Mouse (Mus musculus) inflammation-experienced regulatory T-cells, adult 6 months (primary cell): ENCODE measurements around the gene Gpatch3. TPM values are rescaled to one million over a fixed set of nuclear protein-coding genes. Genes with fewer than 3 reads are reported as not detected.

Experiments
- ATAC-seq: one replicate; pipeline ENCODE4 v1.8.0; 2017
- polyA plus RNA-seq, 3 experiments: library from polyadenylated mRNA; unstranded; fragments of 100-300 nt; shearing (Covaris generic); gene quantifications; one replicate each; pipeline ENCODE4 v1.2.1; 2017

Gene Gpatch3
- polyA plus RNA-seq, 3 experiments from 2014 or later, result 0.94 to 1.6 (median 1.1) TPM

DNA sequence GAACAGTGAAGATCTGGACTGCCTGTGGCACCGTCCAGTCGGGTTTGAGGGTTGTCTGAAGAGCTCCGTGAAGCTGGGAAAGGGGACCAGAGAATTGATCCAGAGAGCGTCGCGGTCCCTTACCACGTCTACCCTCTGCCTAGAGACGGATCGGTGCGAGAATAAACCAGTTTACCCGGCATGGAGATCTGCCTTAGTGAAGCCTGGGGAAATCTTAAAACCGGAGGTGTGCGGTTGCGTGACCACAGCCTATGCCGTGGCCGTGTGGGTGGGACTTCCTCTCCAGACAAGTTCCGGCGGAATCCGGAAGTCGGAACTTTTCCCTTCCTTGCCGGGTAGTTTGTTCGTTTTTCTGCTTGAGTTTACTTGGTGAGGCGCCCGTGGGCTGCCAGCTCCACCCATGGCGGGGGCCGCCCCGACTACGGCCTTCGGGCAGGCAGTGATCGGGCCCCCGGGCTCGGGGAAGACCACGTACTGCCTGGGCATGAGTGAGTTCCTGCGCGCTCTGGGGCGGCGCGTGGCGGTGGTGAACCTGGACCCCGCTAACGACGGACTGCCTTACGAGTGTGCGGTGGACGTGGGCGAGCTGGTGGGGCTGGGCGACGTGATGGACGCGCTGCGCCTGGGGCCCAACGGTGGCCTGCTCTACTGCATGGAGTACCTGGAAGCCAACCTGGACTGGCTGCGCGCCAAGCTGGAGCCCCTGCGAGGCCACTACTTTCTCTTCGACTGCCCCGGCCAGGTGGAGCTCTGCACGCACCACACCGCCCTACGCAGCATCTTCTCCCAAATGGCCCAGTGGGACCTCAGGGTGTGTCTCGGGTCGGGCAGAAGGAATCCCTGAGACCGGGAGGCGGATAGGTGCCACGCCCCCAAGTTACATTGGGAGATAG is 9.8 kb downstream of the Gpatch3 start, which contains the start of gene Gpn2:
TSS of gene Gpn2 (plus strand) at position 304 of the 893 bp plus-strand sequence.
- peak; percentile 98 for ATAC-seq

DNA sequence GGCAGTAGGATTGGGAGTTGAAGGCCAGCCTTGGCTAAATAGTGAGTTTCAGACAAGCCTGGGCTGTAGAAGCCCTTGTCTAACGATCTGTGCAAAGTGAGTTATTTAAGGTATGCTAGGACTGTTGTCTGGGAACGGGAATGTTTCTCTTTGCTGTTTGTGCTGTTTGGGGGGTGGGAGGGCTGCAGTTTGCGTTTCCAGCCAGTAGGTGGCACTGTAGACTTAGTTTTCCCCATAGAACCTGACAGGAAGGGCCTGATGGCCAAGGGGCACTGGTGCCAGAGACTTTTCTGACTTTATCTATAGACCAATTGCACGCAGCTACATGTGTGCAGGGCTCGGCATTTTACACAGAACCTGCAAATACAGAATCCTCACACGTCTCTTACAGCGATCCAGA is 18.0 kb downstream of the Gpatch3 start:
- ATAC-seq, result peak; percentile 46

DNA sequence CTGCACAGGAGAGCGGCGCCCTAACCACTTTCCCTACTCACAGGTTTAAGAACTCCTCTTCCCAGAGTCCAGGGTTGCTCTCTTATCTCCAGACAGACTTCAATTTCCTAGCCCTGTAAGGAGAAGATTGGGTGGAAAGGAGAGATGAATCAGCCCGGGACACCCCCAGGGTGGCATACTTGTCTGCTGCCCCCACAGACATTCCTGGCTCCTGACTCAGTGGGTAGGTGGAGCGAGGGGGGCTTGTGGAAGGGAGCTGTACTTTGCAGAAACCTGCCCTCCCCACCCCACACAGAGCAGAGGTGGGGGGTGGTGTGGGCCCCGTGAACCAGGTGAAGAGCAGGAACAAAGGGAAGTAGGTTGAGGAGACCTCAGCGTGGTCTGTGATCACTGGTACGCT is 21.0 kb downstream of the Gpatch3 start:
- no peak for ATAC-seq

DNA sequence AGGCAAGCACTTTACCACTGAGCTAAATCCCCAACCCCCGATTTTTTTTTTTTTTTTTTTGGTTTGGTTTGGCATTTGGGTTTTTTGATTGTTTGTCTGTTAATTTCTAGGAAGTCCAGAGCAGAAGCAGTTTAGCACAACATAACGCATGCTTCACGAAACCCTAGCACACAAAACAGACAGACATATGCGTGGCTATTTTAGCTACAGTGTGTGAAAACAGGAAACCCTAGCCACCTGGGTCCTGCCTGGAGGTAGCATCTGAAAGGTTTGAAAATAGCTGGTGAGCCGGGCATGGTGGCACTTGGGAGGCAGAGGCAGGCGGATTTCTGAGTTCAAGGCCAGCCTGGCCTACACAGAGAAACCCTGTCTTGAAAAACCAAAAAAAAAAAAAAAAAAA is 21.5 kb downstream of the Gpatch3 start:
- no peak for ATAC-seq

DNA sequence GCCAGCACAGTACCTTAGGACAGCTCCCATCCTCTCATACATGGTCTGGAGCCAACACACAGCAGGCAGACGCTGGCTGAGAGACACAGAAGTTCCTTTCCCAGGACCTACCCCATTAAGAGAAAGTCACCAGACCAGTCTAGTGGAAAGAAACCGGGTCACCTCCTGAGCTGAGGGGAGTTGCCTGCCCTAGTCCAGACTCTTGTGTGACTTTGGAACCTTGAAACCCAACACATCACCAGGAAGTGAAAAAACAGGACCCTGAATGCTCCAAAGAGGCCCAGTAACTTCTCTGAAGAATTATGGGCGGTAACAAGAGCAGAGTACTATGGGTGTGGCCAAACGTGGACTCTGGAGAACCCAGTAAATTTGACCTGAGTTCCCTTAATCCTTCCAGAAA is 24.1 kb downstream of the Gpatch3 start:
- no peak for ATAC-seq

DNA sequence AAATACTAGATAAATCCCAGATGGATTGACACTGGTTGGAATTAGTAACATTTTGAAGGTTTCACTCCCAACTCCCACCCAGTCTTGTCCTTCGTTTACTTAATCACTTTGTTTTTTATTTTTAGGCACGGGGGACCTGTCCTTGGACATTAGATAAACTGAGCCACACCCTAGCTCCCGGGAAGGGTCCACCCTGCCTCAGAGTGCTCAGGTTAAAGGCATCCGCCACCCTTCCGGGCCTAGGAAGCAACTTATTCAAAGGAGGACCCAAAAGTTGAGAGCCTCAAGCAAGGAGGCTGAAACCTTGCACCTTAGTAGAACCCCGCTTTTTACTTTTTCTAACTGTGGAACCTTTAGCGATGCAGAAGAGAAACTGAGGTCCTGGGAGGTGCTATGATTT is 24.6 kb downstream of the Gpatch3 start:
- ATAC-seq, result peak; percentile 8

DNA sequence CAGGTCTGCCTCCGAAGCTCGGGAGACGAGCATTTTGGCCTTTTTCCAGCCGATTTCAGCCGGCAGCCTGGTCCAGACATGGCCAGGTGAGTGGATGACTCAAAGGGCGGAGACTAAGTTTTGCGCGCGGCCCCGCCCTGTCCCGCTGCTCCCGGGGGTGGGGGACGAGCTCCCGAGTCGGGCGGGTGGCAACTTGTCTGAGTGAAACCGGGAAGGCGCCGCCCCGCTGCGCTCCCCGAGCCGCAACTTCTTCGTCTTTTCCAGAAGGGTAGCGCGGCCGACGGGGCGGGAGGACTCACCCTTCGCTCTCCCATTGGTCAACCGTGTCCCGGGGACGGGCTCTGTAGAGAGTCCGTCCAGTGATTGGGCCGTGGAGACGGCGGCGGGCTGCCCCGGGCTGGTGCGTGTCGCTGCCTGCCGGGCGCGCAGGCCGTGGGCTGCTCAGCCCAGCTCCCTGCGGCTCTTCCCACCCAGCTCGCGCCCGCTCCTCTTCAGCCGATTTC is 25.1 kb downstream of the Gpatch3 start:
- peak; percentile 92 for ATAC-seq

DNA sequence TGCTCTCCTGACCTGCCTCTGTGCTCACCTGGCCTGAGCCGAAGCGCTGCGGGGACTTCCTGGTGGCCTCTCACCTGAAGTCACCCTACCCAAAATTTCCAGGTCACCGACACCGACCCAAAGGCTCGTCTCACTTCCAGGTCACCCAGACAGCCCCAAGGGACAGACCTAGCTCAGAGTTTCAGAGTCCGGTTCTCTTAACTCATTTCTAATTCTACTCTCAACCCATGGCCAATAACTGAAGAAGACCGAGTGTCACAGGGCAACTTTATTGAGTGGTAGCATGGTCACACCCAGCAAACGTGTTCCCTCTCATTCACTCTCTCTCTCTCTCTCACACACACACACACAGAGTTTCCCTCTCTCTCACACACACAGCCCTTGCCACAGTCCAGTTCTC is 25.8 kb downstream of the Gpatch3 start:
- no peak for ATAC-seq

DNA sequence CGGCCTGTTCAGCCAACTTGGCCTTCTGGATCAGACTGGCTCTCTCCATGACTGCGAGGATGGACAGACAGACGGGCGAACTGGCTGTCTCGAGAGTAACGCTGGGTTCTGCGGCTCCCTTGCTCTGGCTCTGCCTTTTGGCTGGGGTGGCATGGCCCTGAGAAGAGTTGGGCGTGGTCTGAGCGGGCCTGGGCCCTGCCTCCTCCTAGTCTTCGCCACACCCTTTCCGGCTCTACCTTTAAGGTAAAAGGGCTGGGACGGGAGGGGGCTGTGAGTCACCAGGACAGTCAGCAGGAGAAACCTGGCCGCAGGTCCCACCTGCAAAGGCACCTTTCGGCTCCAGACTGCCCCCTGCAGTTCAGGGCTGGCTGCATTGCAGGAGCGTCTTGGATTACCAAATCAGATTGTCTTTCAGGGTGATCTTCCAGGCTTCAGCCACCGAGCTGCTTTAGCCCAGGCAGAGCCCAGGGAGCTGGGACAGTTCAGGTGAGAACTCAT is 27.2 kb downstream of the Gpatch3 start, which contains the start of gene Sfn:
TSS of gene Sfn (minus strand) at position 448 of the 498 bp plus-strand sequence.
- ATAC-seq, result peak; percentile 22

DNA sequence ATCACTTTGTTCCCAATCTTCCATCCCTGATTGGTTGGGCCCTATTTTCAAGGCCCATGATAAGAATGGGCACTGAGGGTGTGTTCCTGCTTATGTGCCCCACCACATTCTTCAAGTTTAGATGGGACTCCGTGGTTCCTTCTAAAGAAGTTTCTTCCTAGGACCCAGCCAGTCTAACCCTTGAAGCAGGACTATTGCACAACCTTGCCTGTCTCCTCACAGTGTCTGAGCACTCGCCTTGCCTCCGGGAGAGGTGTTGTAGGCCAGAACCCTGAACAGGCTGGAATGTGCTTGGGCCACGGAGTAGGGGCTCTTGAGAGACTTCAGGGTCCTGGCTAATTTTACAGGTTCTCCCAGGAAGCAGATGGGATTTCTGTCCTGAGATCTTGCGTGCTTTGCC is 28.5 kb downstream of the Gpatch3 start:
- ATAC-seq, result no peak

DNA sequence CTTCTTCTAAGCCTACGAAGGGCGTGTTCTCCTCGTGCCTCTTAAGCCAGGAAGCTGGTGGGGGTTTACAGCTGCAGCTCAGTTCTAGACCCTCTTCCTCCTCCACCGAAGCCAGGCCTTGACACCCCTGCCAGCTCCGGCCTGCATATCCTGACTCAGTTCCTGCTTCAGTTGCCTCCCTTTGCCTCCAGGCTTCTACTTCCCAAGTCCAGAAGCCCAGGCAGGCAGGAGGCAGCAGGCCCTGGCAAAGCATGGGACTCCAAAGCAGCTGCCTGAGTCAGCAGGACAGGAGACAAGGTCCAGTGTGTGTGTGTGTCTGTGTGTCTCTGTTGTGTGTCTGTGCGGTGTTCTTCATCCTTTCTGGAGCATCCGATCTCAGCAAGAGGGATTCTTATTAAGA is 29.6 kb downstream of the Gpatch3 start:
- ATAC-seq, result no peak

DNA sequence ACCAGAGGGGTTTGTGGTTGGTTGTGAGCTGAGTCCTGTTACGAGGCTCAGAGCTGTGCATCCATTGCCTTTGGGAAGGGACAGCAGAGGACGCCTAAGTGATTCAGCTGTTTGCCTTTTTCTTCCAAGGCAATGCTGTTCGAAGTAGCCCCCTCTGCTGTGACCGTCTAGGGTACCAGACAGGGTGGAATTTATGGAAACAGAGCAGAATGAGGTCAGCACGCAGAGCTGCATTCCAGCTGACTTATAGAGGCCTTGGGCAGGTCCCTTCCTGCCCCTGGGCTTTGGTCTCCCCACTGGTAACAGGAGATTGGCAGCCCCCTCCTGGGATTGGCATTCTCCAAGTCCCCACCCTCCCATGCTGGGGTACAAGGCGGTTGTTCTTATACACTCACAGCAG is 30.3 kb downstream of the Gpatch3 start:
- ATAC-seq, result no peak

DNA sequence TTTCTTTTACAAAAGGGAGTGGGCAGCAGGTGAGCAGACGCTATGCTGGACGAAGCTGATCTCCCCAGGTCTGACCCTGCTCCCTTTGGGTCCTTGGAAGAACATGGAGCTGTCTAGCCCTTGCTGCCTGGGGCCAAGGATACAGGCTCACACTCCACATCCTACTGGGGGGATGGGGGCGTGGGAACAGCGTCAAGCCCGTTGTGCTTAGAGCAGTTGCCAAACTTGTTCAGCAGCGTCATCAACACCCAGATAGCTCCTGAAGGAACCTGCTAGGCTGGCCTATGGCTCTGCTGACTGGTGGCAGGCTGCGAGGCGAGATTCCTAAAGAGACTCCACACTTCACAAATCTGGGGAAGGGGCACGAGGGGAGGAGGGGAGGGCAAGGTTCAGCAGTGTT is 30.8 kb downstream of the Gpatch3 start:
- ATAC-seq, result no peak

DNA sequence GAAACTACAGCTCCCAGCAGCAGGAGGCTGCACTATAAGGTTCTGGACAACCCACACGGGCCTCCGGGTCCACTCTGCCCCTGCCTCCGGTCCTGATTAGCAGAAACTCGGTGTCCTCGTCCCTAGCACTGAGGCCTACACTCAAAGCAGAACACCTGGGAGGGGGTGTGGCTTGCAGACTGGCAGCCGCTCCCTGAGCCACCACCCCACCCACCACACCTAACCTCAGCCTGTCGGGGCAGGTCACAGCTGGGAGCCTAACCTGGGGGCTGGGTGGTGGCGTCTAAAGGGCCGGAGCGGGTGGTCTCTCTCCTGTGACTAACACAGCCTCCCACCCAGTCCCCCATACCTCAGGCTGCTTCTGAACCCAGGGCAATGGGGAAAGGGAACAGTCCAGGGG is 32.7 kb downstream of the Gpatch3 start:
- no peak for ATAC-seq

DNA sequence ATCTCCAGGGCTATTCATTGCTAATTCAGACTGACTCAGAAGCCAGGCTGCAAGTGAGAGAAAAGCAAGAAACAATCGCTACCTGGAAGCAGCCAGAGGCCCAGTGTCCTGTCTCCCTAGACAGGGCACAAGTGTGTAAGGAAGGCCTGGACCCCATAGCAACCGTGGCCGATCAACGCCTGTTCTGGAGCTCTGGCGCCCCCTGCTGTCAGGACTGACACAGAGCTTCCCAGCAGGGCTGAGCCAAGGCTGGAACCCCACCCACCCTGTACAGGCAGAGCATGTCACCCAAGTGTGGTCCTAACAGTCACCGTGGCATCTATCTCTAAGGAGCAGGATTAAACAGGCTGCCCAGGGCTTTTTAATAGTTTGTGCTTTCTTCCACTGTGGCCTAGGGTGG is 35.2 kb downstream of the Gpatch3 start:
- peak; percentile 53 for ATAC-seq

DNA sequence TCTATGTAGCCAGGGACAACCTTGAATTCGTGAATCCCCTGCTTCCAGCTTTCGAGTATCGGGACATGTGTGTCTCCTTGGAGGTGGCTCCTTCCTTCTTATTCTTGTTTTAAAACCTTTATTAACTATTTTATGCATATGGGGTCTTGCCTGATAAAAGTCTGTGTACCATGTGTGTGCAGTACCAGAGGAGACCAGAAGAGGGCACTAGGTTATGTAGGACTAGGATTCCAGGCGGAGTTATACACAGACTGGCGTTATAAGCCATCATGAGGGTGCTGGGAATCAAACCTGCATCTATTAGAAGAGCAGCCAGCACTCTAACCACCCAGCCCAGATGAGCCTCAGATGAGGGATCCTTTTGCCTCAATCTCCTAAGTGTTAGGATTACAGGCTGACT is 37.3 kb downstream of the Gpatch3 start:
- no peak for ATAC-seq

DNA sequence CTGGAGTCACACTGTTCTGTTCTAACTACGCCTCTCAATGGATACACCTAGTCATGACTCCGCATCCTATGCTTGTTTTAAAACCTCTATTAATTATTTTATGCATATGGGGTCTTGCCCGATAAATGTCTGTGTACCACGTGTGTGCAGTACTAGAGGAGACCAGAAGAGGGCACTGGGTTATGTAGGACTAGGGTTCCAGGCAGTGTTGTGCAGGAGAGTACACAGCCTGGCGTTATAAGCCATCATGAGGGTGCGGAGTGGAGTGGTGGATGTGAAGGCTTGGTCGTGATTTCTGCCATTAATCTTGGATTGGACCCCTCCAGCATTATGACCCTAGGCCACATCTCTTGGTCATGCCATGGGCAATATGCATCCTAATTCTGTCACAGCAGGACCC is 37.9 kb downstream of the Gpatch3 start:
- ATAC-seq, result no peak

DNA sequence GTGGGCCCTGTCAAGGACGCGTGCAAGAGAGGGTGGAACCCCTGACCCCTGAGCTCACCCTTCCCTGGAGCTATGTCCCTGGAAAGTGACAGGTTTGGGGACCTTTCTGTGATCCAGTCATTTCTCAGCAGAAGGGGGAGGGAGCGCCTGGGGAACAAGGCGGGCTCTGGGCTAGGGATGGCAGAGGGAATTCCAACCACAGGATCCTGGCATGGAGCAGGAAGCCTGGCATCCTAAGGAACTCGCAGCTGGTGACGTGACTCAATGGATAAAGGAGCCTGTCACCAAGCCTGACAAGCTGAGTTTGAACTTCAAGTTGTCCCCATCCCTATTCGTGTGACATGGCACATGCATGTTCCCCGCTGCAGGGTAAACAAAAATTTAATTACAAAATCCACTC is 38.5 kb downstream of the Gpatch3 start:
- ATAC-seq, result no peak

DNA sequence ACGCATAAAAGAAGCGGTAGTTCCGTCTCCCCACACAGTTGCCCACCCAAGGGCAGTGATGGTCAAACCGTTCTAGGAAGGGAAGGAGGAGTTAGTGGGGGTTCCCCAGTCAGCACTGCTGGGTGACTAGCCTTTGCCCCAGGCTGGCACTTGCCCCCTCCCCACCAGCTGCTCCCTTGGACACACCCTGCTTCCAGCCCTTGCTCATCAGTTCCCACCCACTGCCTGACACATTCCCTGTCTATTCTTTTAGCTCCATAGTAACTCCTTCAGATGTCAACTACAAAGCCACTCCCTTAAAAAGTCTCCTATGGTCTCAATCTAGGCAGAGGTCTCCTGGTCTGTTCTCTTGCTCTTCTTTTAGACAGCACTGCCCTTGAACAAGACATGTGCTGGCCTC is 39.3 kb downstream of the Gpatch3 start:
- ATAC-seq, result no peak

DNA sequence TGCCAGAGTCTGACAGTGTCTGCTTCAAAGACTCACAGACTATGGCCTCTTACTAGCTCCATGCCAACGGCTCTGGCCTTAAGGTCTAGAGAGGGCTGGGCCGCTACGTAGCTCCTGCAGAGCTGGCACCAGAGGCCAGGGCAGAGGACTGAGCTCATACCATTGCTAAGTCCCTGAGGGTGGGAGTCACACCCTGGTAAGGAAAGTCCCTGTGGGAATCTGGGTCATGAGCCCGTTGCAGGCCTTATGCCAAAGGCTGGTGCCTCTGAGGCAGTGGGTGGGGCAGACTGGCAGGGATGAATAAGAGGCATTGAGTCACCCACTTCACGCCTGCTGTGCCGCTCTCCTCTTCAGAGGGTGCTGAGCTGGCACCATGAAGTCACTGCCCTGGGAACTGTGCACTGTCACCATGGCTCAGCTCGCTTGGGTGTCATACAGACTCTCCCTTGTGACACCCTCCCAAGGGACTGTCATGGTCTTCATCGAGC is 39.8 kb downstream of the Gpatch3 start:
- ATAC-seq, result no peak

DNA sequence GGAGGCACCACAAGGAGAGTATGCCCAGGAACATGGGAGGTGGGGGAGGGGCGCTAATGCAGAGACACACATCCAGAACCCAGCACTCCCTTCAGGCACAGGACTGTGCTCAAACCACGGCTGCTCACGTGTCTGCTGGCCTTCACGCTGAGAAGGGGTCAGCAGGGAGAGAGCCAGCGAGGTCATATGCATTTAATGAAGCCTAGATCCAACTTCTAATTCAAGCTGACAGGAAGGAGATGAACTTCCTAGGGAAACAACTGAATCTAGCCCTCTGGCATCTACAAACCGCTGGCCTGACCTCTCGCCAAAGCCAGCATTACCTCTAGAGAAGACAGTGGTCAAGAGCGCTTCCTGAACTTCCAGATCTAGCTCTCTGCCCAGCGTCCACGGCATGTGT is 40.9 kb downstream of the Gpatch3 start:
- no peak for ATAC-seq

DNA sequence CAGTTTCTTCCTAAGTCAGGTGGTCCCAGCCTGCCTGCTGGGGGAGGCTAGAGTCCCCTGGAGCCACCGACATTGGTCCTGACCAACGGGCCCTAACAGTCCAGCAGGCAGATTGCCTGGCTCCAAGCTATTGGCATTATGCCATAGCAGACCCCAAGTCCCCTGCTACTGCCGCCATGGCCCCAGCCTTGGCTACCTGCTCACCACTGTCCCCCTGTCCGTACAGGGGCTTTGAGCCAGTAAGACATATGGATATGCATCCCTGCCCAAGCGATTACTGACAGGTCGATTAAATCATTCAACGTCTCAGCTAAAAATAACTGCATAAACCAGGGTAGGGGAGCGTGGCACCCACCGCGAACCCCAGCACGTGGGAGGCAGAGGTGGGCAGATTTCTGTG is 43.4 kb downstream of the Gpatch3 start:
- no peak for ATAC-seq

DNA sequence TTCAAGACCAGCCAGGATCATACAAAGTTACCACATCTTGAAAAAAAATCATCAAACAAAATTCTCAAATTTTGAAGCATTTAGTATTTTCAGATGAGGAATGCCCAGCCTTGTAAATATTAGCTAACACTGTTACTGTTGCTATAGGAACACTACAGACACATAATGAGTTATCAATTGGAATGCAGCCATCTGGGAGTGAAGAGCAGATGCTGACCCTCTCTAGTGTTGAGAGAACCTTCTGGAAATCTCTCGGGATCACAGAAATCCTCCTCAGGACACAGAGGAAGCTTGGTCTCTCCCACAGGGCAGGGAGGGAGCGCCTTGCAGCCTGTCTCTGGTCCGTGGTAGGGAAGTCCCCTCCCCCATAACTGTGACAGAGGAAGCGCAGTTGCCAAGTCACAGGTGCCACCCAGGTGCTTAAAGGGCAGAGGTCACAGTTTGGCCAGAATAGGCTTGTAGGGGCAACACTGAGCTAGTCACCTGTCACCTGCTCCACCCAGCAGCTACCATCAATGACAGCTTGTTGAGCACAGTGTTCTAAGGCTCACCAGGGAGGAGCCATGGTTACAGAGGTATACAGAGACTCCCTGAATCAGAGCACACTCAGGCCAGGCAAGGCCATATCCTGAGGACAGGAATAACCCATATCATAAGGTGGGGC is 45.1 kb downstream of the Gpatch3 start:
- no peak for ATAC-seq

DNA sequence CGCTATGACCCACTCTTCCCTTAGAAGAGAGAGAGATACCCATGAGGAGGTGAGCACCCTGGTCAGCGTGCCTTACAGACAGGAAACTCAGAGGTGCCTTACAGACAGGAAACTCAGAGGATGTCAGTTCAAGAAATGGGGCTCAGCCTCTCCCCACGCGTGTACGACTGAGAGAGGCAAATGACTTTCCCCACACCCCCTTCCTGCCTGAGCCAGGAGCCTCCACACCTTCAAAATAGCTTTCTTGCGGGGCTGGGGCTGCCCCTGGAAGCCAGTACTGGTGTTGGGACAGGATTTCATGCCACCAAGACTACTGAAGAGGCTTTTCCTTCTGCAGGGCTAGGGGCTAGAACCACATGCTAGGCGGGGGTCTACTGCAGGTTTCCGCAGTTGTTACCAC is 46.1 kb downstream of the Gpatch3 start:
- ATAC-seq, result peak; percentile 65
